Mouse (Mus musculus): ENCODE data around the gene Thra. TPM values are rescaled to one million over a fixed set of nuclear protein-coding genes. Genes with fewer than 3 reads are reported as not detected.
"Not testable (repeated sequence)": the region's sequence is repeated elsewhere in the genome, so short reads cannot be mapped to it uniquely, and the experiment has no call there.

The Thra gene
- polyA plus RNA-seq, 1 experiment from 2014 or later = 32.0 TPM

DNA sequence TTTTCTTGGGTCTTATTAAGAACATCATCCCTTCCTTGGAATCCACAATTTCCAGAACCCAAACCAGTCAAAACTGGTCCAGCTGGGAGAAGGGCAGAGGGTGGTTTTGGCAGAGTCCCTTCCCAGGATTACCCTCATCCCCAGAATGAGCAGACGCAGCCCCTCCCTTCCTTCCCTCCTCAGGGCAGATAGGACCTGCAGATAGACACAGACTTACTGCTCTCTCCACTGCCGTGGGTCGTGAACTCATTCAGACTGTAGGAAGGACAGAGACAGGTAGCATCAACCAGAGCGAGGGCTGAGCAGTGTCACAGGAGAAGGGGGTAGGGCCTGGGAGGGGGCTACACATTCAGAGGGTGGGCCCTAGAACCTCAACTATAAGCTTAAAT is 29.4 kb upstream of the Thra start:
- Histone ChIP-seq H3K36me3 (ENCODE audit: control insufficient read depth, insufficient read depth, low read length) (peaks cover 20% of the 10 kb centered on the region), H3K4me1 (ENCODE audit: control insufficient read depth, insufficient read depth, low read length) (no peaks in the 10 kb centered on the region), H3K4me3 (ENCODE audit: low read depth, low read length) (no peak overlapping the region), H3K9me3 (ENCODE audit: control insufficient read depth, low read length) (no peaks in the 10 kb centered on the region), H3K9ac (ENCODE audit: low read length) (no peak overlapping the region), H3K27me3 (ENCODE audit: control insufficient read depth, insufficient read depth, low read length) (no peaks in the 10 kb centered on the region), H3K4me2 (ENCODE audit: low read depth) (no peak overlapping the region), H3K27ac (ENCODE audit: low read depth, low read length) (no peak overlapping the region)
- ATAC-seq (ENCODE audit: insufficient read depth, low FRiP score, low TSS enrichment) (no peak), DNase-seq (ENCODE audit: low spot score) (no peak)
- WGBS = 84% methylated on average over 4 of the region's 4 CpGs

- not testable (repeated sequence) for ATAC-seq (ENCODE audit: insufficient read depth, low FRiP score, low TSS enrichment)
Observed at GRCm38 (mm10) chr11:98712009-98712408, 28.4 kb upstream of the Thra start.

GRCm38 (mm10) chr11:98713703-98714102 is 26.7 kb upstream of the Thra start:
- ATAC-seq (ENCODE audit: insufficient read depth, low FRiP score, low TSS enrichment) (no peak), DNase-seq (ENCODE audit: low spot score) (no peak)
- H3K36me3 ChIP-seq (ENCODE audit: control insufficient read depth, insufficient read depth, low read length) = peaks cover 20% of the 10 kb centered on the region
- no peaks in the 10 kb centered on the region for H3K4me1 ChIP-seq (ENCODE audit: control insufficient read depth, insufficient read depth, low read length)
- H3K9ac ChIP-seq (ENCODE audit: low read length) = no peak overlapping the region
- H3K27me3 ChIP-seq (ENCODE audit: control insufficient read depth, insufficient read depth, low read length) = no peaks in the 10 kb centered on the region
- no peak overlapping the region for H3K4me2 ChIP-seq (ENCODE audit: low read depth)
- no peak overlapping the region for H3K27ac ChIP-seq (ENCODE audit: low read depth, low read length)
- WGBS = 86% methylated on average over 12 of the region's 12 CpGs
- H3K9me3 ChIP-seq (ENCODE audit: control insufficient read depth, low read length) = no peaks in the 10 kb centered on the region
- H3K4me3 ChIP-seq (ENCODE audit: low read depth, low read length) = no peak overlapping the region

More at GRCm38 (mm10) chr11:98712009-98712408, 28.4 kb upstream of the Thra start:
- DNase-seq (ENCODE audit: low spot score); H3K27ac ChIP-seq (ENCODE audit: low read depth, low read length); H3K4me2 ChIP-seq (ENCODE audit: low read depth); H3K9me3 ChIP-seq (ENCODE audit: control insufficient read depth, low read length); H3K27me3 ChIP-seq (ENCODE audit: control insufficient read depth, insufficient read depth, low read length); H3K9ac ChIP-seq (ENCODE audit: low read length); H3K4me3 ChIP-seq (ENCODE audit: low read depth, low read length); H3K4me1 ChIP-seq (ENCODE audit: control insufficient read depth, insufficient read depth, low read length): not testable (repeated sequence)
- H3K36me3 ChIP-seq (ENCODE audit: control insufficient read depth, insufficient read depth, low read length) = peaks cover 22% of the 10 kb centered on the region
- WGBS = 83% methylated on average over 6 of the region's 6 CpGs

- Histone ChIP-seq H3K36me3 (ENCODE audit: control insufficient read depth, insufficient read depth, low read length) (peaks cover 16% of the 10 kb centered on the region), H3K27me3 (ENCODE audit: control insufficient read depth, insufficient read depth, low read length) (no peaks in the 10 kb centered on the region), H3K9me3 (ENCODE audit: control insufficient read depth, low read length) (no peaks in the 10 kb centered on the region), H3K4me3 (ENCODE audit: low read depth, low read length) (no peak overlapping the region), H3K4me1 (ENCODE audit: control insufficient read depth, insufficient read depth, low read length) (no peaks in the 10 kb centered on the region), H3K4me2 (ENCODE audit: low read depth) (no peak overlapping the region), H3K9ac (ENCODE audit: low read length) (no peak overlapping the region), H3K27ac (ENCODE audit: low read depth, low read length) (no peak overlapping the region)
- WGBS = 97% methylated on average over 9 of the region's 9 CpGs
- ATAC-seq (ENCODE audit: insufficient read depth, low FRiP score, low TSS enrichment) (no peak), DNase-seq (ENCODE audit: low spot score) (no peak)
Observed at GRCm38 (mm10) chr11:98715946-98716345, 24.5 kb upstream of the Thra start.

- Histone ChIP-seq H3K36me3 (ENCODE audit: control insufficient read depth, insufficient read depth, low read length) (peaks cover 13% of the 10 kb centered on the region), H3K4me1 (ENCODE audit: control insufficient read depth, insufficient read depth, low read length) (no peaks in the 10 kb centered on the region), H3K9me3 (ENCODE audit: control insufficient read depth, low read length) (no peaks in the 10 kb centered on the region), H3K27me3 (ENCODE audit: control insufficient read depth, insufficient read depth, low read length) (no peaks in the 10 kb centered on the region), H3K9ac (ENCODE audit: low read length) (no peak overlapping the region), H3K4me2 (ENCODE audit: low read depth) (no peak overlapping the region), H3K4me3 (ENCODE audit: low read depth, low read length) (no peak overlapping the region), H3K27ac (ENCODE audit: low read depth, low read length) (no peak overlapping the region)
- peak; percentile 75 for DNase-seq (ENCODE audit: low spot score)
- 20% methylated on average over 13 of the region's 13 CpGs for WGBS
- ATAC-seq (ENCODE audit: insufficient read depth, low FRiP score, low TSS enrichment) = no peak
Observed at GRCm38 (mm10) chr11:98717904-98718303, 22.5 kb upstream of the Thra start.

- Histone ChIP-seq H3K27ac (ENCODE audit: low read depth, low read length) (no peak overlapping the region), H3K36me3 (ENCODE audit: control insufficient read depth, insufficient read depth, low read length) (peaks cover 3% of the 10 kb centered on the region), H3K4me1 (ENCODE audit: control insufficient read depth, insufficient read depth, low read length) (no peaks in the 10 kb centered on the region), H3K27me3 (ENCODE audit: control insufficient read depth, insufficient read depth, low read length) (no peaks in the 10 kb centered on the region), H3K4me3 (ENCODE audit: low read depth, low read length) (no peak overlapping the region), H3K4me2 (ENCODE audit: low read depth) (no peak overlapping the region), H3K9me3 (ENCODE audit: control insufficient read depth, low read length) (no peaks in the 10 kb centered on the region), H3K9ac (ENCODE audit: low read length) (no peak overlapping the region)
- 84% methylated on average over 2 of the region's 2 CpGs for WGBS
- ATAC-seq (ENCODE audit: insufficient read depth, low FRiP score, low TSS enrichment) (no peak), DNase-seq (ENCODE audit: low spot score) (no peak)
Observed at GRCm38 (mm10) chr11:98720756-98721155, 19.7 kb upstream of the Thra start.

- WGBS = 76% methylated on average over 24 of the region's 24 CpGs
- DNase-seq (ENCODE audit: low spot score) = no peak
- H3K9ac ChIP-seq (ENCODE audit: low read length) = no peak overlapping the region
- no peaks in the 10 kb centered on the region for H3K4me1 ChIP-seq (ENCODE audit: control insufficient read depth, insufficient read depth, low read length)
- H3K9me3 ChIP-seq (ENCODE audit: control insufficient read depth, low read length) = no peaks in the 10 kb centered on the region
- H3K27ac ChIP-seq (ENCODE audit: low read depth, low read length) = no peak overlapping the region
- ATAC-seq (ENCODE audit: insufficient read depth, low FRiP score, low TSS enrichment) = no peak
- H3K27me3 ChIP-seq (ENCODE audit: control insufficient read depth, insufficient read depth, low read length) = no peaks in the 10 kb centered on the region
- peaks cover 1% of the 10 kb centered on the region; the same call in 1 of the 2 replicates for H3K36me3 ChIP-seq (ENCODE audit: control insufficient read depth, insufficient read depth, low read length)
- no peak overlapping the region for H3K4me2 ChIP-seq (ENCODE audit: low read depth)
- no peak overlapping the region for H3K4me3 ChIP-seq (ENCODE audit: low read depth, low read length)
Observed at GRCm38 (mm10) chr11:98721458-98722226, 18.8 kb upstream of the Thra start.

- Histone ChIP-seq H3K27ac (ENCODE audit: low read depth, low read length) (no peak overlapping the region), H3K9ac (ENCODE audit: low read length) (no peak overlapping the region), H3K36me3 (ENCODE audit: control insufficient read depth, insufficient read depth, low read length) (no peaks in the 10 kb centered on the region), H3K4me2 (ENCODE audit: low read depth) (no peak overlapping the region), H3K4me1 (ENCODE audit: control insufficient read depth, insufficient read depth, low read length) (no peaks in the 10 kb centered on the region), H3K27me3 (ENCODE audit: control insufficient read depth, insufficient read depth, low read length) (no peaks in the 10 kb centered on the region), H3K9me3 (ENCODE audit: control insufficient read depth, low read length) (no peaks in the 10 kb centered on the region), H3K4me3 (ENCODE audit: low read depth, low read length) (no peak overlapping the region)
- WGBS = 85% methylated on average over 7 of the region's 7 CpGs
- ATAC-seq (ENCODE audit: insufficient read depth, low FRiP score, low TSS enrichment) = no peak
- DNase-seq (ENCODE audit: low spot score) = no peak
Observed at GRCm38 (mm10) chr11:98723098-98723497, 17.3 kb upstream of the Thra start.

DNA sequence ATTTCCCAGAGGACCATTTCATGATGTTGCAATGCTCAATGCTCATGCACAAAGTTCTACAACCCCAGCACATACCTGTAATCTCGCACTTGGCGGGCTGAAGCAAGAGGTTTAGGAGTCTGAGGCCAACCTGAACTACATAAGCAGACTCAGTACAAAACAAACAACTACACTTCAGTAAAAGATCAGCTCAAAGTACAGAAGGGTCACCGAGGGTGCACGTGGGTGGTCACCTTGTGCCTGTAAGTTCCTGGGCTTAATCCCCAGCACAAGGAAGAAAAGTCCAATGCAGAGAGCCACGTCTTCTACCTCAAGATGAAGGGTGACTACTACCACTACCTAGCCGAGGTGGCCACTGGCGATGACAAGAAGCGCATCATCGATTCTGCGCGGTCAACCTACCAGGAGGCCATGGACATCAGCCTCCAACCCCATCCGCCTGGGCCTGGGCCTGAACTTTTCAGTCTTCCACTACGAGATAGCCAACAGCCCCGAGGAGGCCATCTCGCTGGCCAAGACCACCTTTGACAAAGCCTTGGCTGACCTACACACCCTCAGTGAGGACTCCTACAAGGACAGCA is 14.4 kb upstream of the Thra start:
- H3K4me3 ChIP-seq (ENCODE audit: low read depth, low read length) = no peak overlapping the region
- 96% methylated on average over 15 of the region's 15 CpGs for WGBS
- no peaks in the 10 kb centered on the region for H3K4me1 ChIP-seq (ENCODE audit: control insufficient read depth, insufficient read depth, low read length)
- H3K9me3 ChIP-seq (ENCODE audit: control insufficient read depth, low read length) = no peaks in the 10 kb centered on the region
- H3K36me3 ChIP-seq (ENCODE audit: control insufficient read depth, insufficient read depth, low read length) = no peaks in the 10 kb centered on the region
- H3K27me3 ChIP-seq (ENCODE audit: control insufficient read depth, insufficient read depth, low read length) = no peaks in the 10 kb centered on the region
- H3K9ac ChIP-seq (ENCODE audit: low read length) = no peak overlapping the region
- H3K4me2 ChIP-seq (ENCODE audit: low read depth) = no peak overlapping the region
- H3K27ac ChIP-seq (ENCODE audit: low read depth, low read length) = no peak overlapping the region
- no peak for ATAC-seq (ENCODE audit: insufficient read depth, low FRiP score, low TSS enrichment)
- no peak for DNase-seq (ENCODE audit: low spot score)
